Mouse (Mus musculus) liver, adult 2 months (tissue): ENCODE measurements at regions not wholly inside any gene's neighbourhood (a gene's known extent, or its start where the extent isn't known, plus 50 kb on each side); places are given as distances from the start of the nearest gene placed in this dataset.

Source experiments
- CTCF ChIP-seq: fragments of 200-500 bp; IDR thresholded peaks from 2 replicates; pipeline ENCODE4 v1.5.1; 2011; ENCODE audit warnings: low read depth, low read length, control low read depth
- POLR2A ChIP-seq: fragments of 200-500 bp; IDR thresholded peaks from 2 replicates; pipeline ENCODE4 v1.6.1; 2011; ENCODE audit warnings: low read length, control low read depth; ENCODE audit not compliant: insufficient read depth; ENCODE audit errors: extremely low read depth

DNA sequence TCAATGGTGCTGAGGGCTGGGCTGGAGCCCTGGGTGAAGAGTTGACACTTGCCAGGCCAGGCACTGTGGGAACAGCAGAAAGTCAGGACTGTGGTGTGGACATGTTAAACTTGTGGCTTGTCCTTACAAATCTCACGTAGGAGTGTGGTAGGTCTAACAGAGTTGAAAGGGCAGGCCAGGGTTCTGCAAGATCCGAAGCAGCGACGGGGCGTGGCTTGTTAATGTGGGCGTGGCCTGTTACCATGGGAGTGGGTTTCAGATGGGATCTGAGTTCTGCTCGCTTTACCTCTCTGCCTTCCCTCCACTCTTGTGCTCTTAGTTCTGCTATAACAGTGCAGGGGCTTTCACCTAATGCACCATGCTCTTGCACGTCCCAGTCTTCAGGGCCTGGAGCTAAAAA, 94.2 kb upstream of the Mvb12b start:
- TF ChIP-seq CTCF, result no peak
- TF ChIP-seq POLR2A, result no peak
